Mouse (Mus musculus) frontal cortex, postnatal 25 days (tissue): ENCODE results near the gene Cfap58.

ENCODE experiments used
- DNase-seq, 2 experiments: peaks; one replicate each; pipeline ENCODE4 v3.0.0; 2022; ENCODE audit warnings: low spot score in 2 of 2

Gene Cfap58

GRCm38 (mm10) chr19:47978109-47978701 is 40.7 kb downstream of the Cfap58 start:
- no peak for DNase-seq

GRCm38 (mm10) chr19:47979446-47979845 is 42.0 kb downstream of the Cfap58 start:
- no peak for DNase-seq

- no peak for DNase-seq
These were observed 42.8 kb downstream of the Cfap58 start for GRCm38 (mm10) chr19:47980241-47980640.

- DNase-seq = no peak
These were observed 48.2 kb downstream of the Cfap58 start for GRCm38 (mm10) chr19:47985606-47986213.

DNA sequence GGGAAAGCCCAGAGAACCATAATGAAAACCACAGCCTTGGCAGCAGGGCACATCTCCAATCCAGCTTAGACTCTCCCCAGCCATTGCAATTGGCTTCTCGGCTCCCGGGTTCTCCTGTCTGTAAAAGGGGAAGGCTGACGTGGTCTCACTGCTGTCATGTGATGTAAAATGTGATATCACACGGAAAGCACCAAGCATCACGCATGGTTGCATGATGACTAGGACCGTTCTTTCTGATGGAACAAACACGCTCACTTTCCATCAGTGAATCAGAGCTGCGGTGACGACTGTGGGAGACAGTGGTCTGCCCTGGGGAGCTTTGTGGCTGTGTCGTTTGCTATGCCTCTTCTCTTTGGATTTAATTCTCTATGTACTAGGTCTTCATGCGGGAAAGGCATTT is 50.5 kb downstream of the Cfap58 start:
- DNase-seq = no peak

DNA sequence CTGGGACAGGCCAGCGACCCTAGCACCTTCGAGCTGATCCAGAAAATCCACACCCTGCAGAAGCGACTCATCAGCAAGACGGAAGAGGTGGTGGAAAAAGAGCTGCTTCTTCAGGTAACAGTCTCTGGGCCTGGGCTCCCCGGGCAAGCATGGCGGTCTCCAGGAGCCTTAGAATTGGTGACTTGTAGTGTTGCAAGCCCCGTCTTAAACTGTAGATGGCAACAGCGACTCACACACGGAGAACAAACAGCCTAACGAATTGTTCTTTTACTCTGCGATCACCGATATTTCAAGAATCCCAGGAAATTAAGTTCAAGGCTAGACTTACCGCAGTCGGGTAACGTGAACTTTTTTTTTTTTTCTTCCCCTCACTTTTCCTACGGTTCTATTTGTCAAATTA is 51.0 kb downstream of the Cfap58 start:
- peak; percentile 19 to 37 for DNase-seq

- DNase-seq = no peak
These were observed 51.6 kb downstream of the Cfap58 start for GRCm38 (mm10) chr19:47988880-47989574.

- no peak for DNase-seq
These were observed 52.1 kb downstream of the Cfap58 start for GRCm38 (mm10) chr19:47989575-47989891.

- no peak for DNase-seq
These were observed 63.8 kb downstream of the Cfap58 start for GRCm38 (mm10) chr19:48001240-48001639.

DNA sequence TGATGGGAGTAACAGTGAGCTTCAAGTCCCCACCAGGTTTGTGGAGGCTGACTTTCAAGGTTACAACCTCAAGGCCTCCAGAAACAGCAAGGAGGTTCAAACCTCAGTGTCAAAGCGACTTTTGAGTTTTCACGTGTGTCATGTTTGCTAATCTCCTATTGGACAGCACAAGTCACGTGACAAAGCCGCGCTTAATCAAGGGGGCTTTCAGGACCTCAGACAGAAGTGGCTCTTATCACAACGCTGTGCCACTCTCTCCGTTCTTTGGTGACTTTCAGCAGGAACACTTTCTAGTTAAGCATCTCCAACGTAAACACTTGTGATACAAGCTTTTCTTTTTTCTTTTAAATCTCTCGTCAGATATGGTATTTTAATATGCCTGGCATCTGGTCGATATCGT is 64.3 kb downstream of the Cfap58 start:
- no peak for DNase-seq

DNA sequence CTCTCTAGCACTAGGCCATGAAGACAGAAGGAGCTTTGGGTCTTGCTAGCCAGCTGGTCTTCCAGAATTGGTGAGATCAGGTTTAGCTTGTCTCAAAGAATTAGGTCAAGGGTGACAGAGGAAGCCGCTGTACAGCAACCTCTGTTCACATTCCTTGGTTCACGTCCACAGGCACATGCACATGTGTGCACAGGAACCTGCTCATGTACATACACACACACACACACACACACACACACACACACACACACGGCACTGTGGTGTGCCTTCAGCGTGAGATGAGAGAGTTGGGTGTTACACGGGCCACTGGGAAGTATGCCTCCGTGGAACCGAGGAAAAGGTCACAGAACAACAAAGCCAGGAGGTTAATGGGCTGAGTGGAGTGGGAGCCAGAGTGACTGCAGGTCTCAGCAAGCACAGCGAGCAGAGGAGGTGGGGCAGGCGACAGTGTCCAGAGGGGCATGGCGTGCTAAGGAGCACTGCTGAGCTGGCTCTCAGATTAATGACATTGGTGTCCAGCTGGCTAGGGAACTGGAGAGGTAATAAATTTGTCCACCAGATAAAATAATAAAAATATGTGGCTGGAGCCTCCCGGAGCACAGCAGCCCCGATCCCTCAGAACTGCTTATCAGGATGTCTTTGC is 71.4 kb downstream of the Cfap58 start:
- DNase-seq = no peak

GRCm38 (mm10) chr19:48009586-48010331 is 72.3 kb downstream of the Cfap58 start:
- DNase-seq = no peak

- no peak for DNase-seq
These were observed 82.6 kb downstream of the Cfap58 start for GRCm38 (mm10) chr19:48020103-48020502.

DNA sequence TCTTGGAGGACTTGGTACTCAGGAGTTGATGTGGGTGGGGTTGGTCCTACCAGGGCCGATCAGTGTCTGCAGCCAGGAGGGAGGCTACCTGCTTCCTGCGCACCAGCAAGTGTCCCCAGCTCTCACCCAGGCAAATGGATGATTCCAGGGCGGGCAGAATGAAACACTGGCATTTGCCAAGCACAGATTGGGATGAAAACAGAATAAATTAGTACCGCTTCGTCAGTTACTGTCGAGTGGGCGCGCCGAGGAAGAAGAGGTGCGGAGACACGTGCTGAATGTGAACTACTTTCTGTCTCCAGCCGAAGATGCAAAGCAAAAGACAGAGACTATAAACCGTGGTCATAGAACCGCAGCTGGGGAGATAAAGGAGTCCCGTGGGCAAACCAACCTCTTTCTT is 84.0 kb downstream of the Cfap58 start:
- DNase-seq = peak; percentile 8 to 10

DNA sequence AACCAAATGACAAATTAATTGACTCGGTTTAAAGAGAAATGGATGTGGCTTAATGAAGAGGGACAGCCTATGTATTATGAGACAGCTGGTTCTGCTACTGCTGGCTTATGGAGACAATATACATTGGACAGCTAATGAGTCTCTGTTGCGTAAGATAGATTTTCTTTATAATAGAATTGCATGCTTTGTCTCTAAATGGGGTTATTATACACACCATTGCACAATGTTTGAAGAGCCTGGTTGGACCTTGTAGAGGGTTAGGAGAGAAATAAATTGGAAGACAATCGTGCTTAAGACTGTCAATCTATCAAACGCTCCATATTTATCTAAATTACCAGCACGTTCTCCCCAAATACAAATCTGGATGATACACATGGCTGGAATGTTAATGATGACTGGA is 85.3 kb downstream of the Cfap58 start:
- no peak for DNase-seq

DNA sequence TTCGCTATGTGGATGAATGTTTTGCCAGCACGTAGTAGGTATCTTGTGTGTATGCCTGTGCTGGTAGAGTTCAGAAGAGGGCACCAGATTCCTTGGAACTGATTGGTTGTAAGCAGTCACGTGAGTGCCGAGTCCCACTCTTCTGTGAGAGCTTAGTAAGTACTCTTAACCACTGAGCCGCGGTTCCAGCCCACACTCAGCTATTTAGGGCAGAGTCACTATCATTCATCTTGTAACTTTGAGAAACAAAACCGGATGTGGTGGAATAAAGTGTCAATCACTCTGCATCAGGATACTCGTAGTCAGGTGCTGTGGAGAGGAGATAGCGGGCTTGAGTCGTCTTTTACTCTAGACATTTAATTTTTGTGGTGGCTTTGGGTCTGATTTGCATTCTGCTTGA is 86.3 kb downstream of the Cfap58 start:
- DNase-seq = no peak

- no peak for DNase-seq
These were observed 87.9 kb downstream of the Cfap58 start for GRCm38 (mm10) chr19:48025366-48025765.

DNA sequence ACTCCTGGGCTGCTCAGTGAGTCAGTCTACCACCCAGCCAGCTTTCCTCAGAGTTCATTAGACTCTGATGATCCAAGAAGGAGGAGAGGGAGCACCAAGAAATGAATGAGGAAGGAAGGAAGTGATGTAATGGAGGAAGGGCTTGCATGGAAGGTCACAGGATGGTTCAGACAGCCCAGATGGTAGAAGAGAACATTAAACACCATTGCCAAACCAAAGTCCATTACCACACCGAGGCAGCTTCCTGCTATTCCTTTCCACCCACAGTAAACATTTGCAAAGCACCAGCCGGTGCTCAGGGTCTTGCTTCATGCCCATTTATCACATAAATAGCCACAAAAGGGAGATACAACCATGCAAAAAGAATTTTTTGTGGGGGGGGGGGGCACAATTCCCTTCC is 89.4 kb downstream of the Cfap58 start:
- DNase-seq = no peak

- no peak for DNase-seq
These were observed 102.1 kb downstream of the Cfap58 start for GRCm38 (mm10) chr19:48039554-48039953.

GRCm38 (mm10) chr19:48047315-48047714 is 109.8 kb downstream of the Cfap58 start:
- no peak for DNase-seq

- no peak for DNase-seq
These were observed 111.9 kb downstream of the Cfap58 start for GRCm38 (mm10) chr19:48049361-48049760.

DNA sequence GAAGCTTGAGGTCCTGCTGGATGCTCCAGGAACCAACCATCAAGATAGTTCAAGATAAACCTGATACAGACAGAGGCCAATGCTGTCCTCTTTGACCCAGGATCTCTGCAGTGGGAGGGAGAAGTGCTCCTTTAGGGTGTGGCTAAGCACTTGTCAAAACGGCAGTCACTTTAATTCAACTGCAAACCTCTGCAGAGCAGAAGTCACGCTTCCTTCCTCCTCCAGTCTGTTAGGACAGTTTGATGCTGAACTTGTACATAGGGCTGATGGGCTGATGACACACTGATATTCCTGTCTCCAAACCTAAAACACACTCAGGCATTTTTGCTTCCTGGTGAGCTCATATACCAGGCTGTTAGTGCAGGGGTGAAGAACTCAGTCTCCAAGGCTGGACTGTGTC is 125.8 kb downstream of the Cfap58 start:
- DNase-seq = no peak
